Mouse (Mus musculus): ENCODE results near the gene Kctd12. TPM values are rescaled to one million over a fixed set of nuclear protein-coding genes. Genes with fewer than 3 reads are reported as not detected.

The Kctd12 gene
- 161 to 180 TPM (median 167 TPM) in 4 replicates for total RNA-seq (2023; ENCODE audit: inconsistent age)

DNA sequence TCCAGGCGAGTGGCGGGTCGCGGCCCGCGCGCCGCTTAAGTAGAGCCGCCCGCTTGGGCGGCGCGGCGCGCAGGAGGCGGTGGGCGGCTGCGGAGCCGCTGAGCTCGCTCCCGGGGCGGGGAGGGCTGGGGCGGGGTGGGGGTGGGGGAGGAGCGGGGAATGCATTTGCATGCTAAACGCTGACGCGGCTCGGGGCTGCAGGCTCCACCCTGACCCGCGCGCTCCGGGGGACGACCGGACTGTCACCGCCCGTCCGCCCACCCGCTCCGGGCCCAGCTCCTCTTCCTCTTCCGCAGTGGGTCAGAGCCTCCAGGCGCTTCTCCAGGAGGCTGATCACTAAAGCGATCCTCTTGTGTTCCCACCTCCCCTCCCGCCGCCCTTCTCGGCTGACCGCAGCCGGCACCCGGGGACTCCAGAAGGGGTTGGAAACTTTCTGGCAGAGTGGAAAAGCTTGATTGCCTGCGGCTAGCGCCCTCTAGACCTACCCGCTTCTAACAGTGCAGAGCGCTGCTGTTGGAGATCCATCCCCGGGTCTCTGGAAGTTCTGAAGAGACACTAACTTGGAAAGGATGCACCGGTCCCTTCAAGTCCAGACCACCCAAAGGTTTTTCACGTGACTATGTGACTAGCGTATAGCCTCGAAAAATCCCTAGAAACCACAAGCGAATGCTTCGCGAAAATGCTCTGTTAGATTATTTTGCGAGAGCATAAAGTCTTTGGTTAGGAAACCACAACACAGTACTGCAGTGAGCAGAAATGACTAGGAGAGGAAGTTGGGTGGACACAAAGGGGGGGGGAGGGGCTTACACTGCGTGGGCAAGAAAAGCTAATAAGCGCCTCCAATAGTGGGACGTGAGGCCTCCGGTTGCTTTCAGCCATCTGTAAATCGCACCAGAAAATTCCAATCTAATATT lies at the start of gene Kctd12:
Gene Kctd12 (minus strand): TSS at position 11 of the 914 bp plus-strand sequence.

Other genes starting within 250 kb of the Kctd12 start
- 0.19 to 0.42 TPM in 2 of 4 replicates, not detected in the others for gene Acod1, start 64.3 kb upstream of the Kctd12 start, total RNA-seq (2023; ENCODE audit: inconsistent age)
- gene Cln5, start 87.6 kb upstream of the Kctd12 start, total RNA-seq (2023; ENCODE audit: inconsistent age), result 50.7 to 66.9 TPM (median 63.8 TPM) in 4 replicates
- 175 to 183 TPM (median 176 TPM) in 4 replicates for gene Fbxl3, start 116.9 kb upstream of the Kctd12 start, total RNA-seq (2023; ENCODE audit: inconsistent age)

Measured in B cell, adult (primary cell).